Mouse (Mus musculus): ENCODE results near the gene Lsamp.
"Not testable (repeated sequence)": the region's sequence is repeated elsewhere in the genome, so short reads cannot be mapped to it uniquely, and the experiment has no call there.

Lsamp gene

DNA sequence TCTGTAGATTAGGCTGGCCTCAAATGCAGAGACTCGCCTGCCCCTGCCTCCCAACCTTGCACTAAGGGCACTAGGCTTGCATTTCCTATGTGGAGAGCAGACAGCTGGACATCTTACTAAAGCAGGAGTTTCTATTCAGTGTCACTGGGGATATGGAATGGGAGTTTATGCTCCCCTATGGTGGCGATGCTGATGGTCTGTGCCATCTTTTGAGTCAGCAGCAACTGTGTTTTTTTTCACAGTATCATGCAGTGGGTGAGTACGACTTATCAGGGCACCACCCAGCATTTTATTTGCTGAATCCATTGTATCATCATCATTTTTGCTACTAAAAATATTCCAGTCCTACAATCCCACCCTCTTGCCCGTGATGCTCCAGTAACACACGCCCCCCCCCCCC, 1992.7 kb downstream of the Lsamp start:
- no peak for DNase-seq (ENCODE audit: extremely low read depth, insufficient read length, low spot score)

DNA sequence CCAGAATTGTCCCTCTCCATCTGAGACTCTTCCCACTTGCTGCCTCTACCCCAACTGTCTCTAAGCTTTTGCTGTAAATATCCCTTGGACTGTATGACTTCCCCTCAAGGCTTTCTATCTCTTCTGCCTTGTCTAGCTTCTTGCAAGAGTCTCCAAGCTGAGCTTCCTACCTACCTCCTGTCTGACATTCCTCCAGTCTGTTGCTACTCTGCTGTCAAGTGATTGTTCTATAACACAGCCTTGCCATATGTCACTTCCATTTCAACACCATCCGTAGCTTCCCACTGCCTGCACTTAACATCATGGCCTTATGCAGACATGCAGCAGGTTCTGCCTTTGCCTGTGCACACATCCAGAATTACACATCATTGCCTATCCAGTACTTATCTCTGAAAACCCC, 2012.8 kb downstream of the Lsamp start:
- DNase-seq (ENCODE audit: extremely low read depth, insufficient read length, low spot score), result no peak

DNA sequence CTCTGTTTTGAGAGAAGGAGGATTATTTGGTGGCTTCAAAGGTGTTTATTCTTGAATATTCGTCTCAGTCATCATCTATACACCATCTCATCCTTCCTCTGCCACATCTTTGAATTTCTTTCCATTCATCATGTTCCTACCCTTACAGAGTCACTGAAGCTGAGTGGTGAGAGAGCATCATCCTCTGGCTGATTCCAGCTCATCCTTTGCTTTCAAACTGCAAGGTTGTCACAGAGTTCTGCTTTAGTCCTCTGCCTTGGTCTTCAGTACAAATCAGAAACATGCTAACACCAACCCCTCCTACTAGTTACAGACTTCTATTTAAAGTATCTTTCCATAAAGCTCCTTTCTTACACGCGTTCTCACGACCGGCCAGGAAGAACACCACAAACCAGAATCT, 2018.8 kb downstream of the Lsamp start:
- DNase-seq (ENCODE audit: extremely low read depth, insufficient read length, low spot score), result no peak

DNA sequence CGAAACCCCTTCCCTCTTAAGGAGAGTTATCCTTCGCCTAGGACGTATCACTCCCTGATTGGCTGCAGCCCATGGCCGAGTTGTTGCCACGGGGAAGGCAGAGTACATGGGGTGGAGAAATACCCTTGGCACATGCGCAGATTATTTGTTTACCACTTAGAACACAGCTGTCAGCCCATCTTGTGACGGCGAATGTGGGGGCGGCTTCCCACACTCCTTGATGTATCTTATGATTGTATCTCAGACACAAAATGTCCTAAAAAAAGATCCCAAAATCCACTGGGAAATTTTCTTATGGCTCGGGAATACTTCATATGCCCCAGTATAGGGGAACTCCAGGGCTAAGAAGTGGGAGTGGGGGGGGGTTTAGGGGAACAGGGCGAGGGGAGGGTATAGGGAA, 2019.3 kb downstream of the Lsamp start:
- not testable (repeated sequence) for DNase-seq (ENCODE audit: extremely low read depth, insufficient read length, low spot score)

DNA sequence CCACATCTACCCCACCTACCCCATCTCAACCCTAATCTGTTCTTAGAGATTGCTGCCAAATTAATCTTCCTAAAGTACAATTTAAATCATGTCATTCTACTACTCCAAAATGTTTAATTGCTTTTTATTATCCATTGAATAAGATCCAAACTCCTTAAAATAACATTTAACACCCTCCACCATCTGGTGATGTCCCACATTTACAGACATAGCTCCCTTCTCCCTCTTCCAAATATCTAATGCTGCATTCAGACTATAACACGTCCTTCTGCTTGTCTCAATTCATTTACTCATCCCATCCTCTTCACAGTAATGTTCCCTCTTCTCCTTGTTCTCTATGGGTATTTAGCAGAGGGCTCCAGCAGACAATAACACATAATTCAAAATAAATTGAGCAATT, 2020.0 kb downstream of the Lsamp start:
- no peak for DNase-seq (ENCODE audit: extremely low read depth, insufficient read length, low spot score)

DNA sequence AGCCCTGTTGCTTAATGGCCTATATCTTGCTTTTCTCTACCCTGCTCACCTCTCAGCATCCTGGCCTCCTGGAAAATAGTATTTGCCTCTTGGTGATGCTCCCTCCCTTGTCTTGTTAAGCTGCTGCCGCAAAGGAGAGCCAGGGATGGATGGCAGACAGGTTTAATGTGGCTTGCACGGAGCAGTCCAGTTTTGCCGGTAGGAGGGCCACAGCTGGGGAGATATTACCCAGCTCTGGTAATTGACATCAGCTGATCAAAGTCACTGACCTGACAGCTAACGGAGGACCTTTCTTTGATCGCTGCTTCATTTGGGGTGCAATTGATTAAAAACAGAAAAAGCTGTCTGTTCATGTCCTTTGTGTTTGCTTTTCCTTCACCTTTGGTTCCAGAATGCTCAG, 2030.8 kb downstream of the Lsamp start:
- DNase-seq (ENCODE audit: extremely low read depth, insufficient read length, low spot score), result no peak

DNA sequence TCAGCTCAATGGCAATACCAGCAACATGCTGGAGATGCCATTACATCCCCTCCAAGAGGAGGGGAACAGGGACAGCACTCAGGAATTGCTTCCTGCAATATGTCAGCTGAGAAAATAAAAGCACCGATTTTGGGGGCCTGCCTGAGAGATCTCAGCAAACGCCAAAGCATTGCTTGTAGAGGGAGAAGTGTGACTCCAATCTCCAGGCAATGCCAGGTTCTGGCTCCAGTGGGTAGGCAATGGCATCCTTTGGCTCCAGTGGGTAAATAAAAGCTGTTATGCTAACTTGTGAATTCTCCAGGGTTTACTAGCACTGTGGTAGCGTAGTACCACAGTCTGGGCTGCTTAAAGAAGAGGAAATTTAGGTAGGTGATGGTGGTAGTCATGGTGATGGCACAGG, 2031.3 kb downstream of the Lsamp start:
- DNase-seq (ENCODE audit: extremely low read depth, insufficient read length, low spot score), result no peak

DNA sequence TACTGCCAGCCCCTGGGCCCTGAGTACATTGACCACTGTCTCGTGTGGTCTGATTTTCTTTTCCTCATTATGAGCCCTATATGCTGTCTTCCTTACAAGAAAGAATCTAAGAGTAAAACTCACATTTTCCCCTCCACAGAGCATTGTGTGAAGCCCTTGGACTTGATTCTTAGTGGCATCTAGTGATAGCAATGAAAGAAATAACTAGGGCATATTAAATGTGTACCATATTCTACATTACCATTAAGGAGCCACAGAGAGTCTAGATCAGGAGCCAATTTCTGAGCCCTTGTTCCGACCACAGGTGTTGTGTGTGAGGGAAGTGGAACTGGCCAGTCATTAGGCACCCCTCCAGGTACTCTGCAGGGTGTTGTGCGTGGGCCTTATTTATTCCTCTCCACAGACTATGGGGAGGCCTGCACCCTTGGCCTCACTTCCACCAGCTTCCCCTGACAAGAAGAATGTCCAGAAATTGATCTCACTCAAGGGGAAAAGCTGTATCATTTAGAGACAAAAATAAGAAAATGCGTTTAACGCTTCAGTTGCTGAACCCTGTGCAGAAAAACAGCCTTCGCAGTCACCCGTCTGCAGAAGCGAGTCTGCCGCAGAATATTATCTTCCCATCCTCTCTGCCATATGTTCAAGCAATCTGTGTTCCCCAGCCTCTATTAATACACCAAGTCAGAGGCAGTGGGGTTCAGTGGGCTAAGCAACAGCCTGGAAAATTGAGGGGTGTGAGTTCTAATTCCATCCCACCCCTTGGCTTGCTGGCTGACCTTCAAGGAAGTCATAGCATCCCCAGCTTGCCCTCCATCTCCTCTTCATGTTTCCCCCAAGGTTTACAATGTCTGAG, 2032.9 kb downstream of the Lsamp start:
- no peak for DNase-seq (ENCODE audit: extremely low read depth, insufficient read length, low spot score)

DNA sequence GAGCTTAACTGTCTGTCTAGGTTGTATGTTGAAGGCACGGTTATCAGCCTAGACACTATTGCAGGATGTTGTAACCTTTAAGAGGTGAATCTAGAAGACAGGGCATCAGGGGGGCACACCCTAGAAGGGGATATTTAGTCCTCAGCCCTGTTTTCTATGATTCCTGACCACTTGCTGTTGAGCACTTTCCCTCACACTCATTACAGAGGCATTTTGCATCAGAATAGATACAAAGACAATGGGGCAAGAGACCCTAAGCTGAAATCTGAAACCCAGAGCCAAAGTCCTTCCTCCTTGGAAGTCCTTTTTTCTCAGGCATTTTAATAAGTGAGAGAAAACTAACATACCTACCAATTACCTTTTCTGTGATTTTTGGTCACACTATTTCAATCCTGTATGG, 2038.4 kb downstream of the Lsamp start:
- no peak for DNase-seq (ENCODE audit: extremely low read depth, insufficient read length, low spot score)

DNA sequence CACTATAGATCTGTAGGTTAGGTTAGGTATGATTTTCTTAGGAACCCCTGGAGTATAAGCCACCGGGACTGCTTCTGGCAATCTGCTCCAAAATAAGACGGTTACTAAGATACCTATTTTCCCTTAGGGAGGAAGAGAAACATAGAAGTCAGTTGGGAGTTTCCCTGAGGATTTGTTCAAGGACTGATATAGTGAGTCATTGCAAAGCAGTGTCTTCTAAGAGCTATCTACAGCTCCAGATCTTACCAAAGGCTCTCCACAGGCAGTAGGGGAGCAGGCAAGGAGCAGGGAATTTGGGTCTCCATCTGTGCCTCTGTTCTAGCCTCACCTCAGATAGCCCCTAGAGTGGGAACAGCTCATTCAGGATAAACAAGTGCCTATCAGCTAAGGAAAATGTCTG, 2047.9 kb downstream of the Lsamp start:
- no peak for DNase-seq (ENCODE audit: extremely low read depth, insufficient read length, low spot score)

DNA sequence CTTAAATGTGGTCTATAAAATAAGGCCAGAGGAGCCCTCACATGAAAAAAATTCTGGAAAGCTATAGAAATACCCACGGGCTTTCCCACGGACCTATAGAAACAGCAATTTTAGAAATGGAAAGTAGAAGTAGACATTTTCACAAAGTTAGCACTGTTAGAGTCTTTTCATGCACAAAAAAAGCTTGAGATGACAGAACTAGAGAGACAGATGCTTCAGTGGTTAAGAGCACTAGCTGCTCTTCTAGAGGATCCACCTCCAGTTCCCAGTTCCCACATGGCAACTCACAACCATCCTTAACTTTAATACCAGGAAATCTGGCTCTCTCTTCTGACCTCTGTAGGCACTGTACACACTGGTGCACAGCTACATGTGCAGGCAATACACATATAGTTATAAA, 2049.3 kb downstream of the Lsamp start:
- DNase-seq (ENCODE audit: extremely low read depth, insufficient read length, low spot score), result no peak

DNA sequence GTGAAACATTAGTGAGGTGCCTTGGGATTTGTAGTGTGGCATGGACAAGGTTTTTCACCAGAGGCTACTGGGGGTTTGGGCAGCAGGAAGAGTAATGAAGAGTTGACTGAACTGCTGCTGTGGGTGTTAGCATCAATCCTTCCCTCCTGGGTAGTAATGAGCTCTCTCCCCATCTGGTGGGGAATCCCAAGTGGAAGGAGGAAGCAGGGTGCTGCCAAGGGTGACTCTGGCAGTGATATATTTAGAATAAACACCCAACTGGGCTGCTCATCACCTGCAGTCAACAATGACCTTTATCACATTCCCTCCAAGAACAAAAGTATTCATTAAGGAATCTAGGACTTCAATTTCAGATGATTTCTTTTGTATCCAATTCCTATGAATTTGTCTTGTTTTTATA, 2064.0 kb downstream of the Lsamp start:
- DNase-seq (ENCODE audit: extremely low read depth, insufficient read length, low spot score), result no peak

DNA sequence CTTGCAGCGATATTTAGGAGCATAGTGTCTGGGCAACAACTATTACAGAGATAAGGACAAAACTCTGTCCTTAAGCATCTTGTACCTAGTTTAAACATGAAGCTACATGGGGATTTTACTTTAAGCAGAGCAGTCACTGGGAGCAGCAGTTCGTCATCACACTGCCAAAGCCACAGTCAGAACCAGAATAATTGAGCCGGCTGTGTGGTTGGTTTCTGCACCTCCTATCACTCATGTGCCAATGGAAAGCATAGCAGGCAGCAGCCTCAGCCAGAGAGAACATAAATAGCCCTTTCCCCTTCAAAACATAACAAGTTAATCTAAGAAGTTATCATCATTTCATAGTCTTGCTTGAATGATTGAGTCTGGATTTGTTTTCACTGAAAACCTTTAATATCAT, 2075.8 kb downstream of the Lsamp start:
- DNase-seq (ENCODE audit: extremely low read depth, insufficient read length, low spot score), result no peak

DNA sequence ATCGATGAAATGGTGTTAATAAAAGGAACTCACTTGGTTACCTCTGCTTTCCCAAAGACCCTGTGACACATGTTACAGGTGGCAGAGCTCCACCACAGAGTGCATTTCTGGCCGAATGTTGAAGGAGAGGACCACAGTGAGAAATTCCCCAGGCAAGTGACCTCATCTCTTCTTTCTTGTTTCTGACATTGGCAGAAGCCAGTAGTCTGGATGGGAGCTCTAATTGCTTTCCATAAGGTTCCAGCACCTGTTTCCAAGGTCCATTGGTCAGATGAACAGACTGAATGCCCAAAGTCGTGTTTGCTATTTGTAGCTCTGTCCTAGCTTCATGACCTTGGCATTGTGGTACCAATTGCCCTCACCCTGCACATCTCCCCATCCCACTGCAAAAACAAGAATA, 2090.2 kb downstream of the Lsamp start:
- no peak for DNase-seq (ENCODE audit: extremely low read depth, insufficient read length, low spot score)

DNA sequence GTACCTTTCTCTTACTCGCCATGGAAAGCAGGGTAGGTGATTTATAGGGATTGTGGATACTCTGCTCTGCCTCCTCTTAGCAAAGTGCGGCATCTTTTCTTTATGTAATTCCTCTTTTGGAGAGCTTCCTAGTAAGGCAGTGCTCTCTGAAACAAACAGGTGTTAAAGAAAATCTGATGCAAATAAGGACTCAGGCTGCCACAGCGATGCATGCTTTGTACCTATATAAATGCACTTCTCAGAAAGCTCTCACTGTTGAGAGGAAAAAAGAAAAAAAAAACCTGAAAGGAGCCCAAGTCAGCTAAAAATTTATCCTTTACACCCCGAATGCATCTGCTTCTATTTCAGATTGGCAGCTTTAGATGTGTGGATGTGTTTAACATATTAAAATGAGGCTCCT, 2095.4 kb downstream of the Lsamp start:
- DNase-seq (ENCODE audit: extremely low read depth, insufficient read length, low spot score), result no peak

DNA sequence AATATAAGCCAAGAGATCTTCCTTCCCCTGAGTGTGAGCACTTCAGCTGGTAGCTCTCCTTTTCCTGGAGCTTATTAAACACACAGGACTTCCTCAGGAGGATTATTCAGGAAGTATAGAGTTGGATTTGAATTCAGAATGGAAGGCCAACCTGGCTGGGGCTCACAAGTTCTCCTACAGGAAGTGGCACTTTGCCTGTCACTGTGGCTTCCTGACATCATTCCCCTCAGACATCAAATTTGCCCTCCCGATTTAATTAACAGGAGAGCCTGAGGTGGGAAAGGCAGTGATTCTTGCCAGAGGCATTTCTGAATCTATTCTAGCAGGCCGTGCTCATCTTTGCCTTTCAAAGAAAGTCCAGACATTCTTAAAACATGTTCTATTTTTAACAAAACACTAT, 2097.4 kb downstream of the Lsamp start:
- no peak for DNase-seq (ENCODE audit: extremely low read depth, insufficient read length, low spot score)

DNA sequence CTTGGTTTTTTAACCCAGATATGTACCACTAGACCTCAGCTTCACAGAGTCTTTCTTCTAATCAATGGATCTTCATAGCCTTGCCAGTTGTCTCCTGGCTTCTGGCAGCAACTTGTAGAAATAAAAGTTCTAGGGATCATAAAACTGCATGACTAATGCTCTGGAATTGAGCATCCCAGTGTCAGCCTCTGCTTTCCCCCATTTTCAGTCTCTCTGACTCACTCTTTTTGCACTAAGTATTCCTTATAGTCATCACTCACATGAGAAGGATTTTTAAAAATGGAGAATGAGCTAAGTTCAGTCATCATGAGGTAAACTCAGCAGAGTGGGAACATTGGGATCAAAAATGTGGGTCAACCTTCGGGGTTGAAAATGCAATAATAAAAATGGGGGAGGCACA, 2113.3 kb downstream of the Lsamp start:
- DNase-seq (ENCODE audit: extremely low read depth, insufficient read length, low spot score), result no peak

DNA sequence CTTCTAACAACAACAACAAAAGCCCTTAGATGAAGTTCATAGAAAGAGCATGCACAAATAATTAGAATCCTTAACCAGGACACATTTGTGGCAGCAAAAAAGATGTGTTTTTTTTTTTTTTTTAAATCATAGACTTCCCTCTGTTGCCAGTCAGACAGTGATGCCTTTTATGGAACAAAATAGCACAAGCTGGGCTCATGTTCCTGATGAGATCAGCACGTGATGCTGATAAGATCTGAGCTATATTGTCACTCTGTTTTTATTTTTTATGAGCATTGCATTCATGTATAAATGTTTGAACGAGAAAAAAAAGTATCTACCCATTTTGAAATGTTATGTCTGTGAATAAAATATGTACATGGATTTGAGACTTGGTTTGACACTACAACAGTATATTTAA, 2118.0 kb downstream of the Lsamp start:
- no peak for DNase-seq (ENCODE audit: extremely low read depth, insufficient read length, low spot score)

DNA sequence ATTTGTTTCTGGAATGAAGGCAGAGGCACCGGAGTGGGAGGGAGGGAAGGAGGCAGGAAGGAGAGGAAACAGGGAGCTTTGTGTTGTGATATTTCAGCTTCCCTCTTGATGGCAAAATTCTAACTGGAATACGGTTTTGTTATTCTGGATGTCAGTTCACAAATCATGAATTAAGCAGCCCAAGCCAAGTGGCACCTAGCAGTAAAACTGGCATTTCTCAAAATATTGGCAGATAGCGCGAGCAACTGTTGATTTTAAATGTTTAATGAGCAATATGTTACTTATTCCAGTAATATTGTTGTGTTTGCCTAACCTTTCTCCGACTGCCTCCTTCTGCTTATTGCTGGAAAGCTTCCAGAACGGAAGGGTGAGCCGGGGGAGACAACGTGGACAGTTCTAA, 2118.5 kb downstream of the Lsamp start:
- no peak for DNase-seq (ENCODE audit: extremely low read depth, insufficient read length, low spot score)

DNA sequence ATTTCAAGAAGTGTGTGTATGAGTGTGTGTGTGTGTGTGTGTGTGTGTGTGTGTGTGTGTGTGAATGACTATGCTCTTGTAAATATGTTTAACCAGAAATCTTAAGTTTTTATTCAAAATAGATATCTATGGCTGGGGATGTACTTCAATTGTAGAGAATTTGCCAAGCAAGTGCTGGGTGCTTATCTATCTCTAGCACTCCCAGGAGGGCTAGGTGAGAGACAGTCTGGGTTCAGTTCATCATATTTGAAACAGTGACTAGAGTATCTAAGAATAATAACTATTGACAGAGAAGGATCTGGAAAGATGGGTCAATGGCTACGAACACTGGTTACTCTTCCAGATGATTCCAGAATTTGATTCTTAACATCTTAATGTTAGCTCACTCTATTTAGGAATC, 2128.1 kb downstream of the Lsamp start:
- DNase-seq (ENCODE audit: extremely low read depth, insufficient read length, low spot score), result no peak

DNA sequence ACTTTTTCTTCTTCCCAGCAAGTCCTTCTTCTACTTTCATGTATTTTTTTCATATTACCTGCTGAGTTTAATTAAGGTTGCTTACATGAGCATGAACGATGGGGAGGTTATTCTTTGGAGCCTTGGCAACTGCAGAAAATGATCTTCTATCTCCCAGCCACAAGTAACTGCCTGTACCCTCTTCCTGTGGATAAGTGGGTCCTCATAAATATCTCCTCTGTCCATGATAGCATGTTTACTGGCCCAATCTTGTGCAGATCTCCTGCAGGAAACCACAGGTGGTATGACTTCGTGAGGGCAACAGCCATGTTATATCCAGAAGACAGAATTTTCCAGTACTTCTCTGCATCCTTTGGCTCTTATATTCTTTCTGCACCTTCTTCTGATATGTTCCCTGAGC, 2129.1 kb downstream of the Lsamp start:
- no peak for DNase-seq (ENCODE audit: extremely low read depth, insufficient read length, low spot score)

DNA sequence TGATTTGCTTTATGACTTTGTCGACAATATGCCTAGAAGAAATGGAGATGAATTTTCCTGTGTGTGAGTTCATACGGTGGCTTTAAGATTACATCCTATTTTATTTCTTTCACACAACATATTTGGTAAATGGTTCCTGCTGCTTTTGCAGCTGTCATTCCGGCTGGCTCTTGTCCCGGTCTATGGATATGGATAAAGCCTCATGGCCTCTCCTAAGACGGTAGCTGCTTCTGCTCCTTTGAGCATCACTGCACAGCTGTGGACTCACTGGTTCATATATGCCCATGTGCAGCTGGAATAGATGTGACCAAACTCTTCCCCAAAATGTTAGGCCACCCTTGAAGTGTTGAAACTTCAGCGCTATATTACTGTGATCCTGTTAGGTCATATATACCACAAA, 2137.6 kb downstream of the Lsamp start:
- no peak for DNase-seq (ENCODE audit: extremely low read depth, insufficient read length, low spot score)

DNA sequence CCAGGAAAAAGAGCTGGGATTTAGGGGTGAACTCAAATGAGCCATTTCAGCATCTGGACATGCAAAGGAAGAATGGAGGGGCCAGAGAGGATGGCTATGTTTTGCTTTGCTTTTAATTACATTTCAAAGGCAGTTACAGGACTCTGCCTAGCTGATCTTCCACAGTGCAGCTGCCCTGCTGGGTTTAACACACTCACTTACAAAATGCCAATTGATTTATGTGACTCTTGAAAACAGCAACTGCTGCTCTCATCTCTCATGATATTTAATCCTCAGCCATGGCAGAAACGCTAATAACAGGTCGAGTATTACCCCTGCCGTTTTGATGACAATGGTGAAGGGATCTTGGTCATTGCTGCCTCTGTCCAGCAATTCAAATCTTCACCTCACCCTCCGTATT, 2139.7 kb downstream of the Lsamp start:
- no peak for DNase-seq (ENCODE audit: extremely low read depth, insufficient read length, low spot score)

Data from 3134 (cell line).